Mouse (Mus musculus) 3134 (cell line): ENCODE results near the gene Kcnma1.

Experiments used
- DNase-seq: peaks from one replicate; pipeline ENCODE4 v3.0.0-alpha.2; 2011; ENCODE audit warnings: low spot score; ENCODE audit not compliant: insufficient read length; ENCODE audit errors: extremely low read depth

The Kcnma1 gene

GRCm38 (mm10) chr14:24014391-24014790 lies at the start of gene Kcnma1:
Gene Kcnma1 (minus strand): TSS chr14:24014491.
- no peak for DNase-seq

GRCm38 (mm10) chr14:24059747-24060146 lies 45.5 kb upstream of the Kcnma1 start:
- DNase-seq, result no peak

- DNase-seq, result no peak
Observed at GRCm38 (mm10) chr14:24059287-24059686, 45.0 kb upstream of the Kcnma1 start.

- DNase-seq, result no peak
Observed at GRCm38 (mm10) chr14:24051821-24052220, 37.5 kb upstream of the Kcnma1 start.

- no peak for DNase-seq
Observed at GRCm38 (mm10) chr14:24036609-24037008, 22.3 kb upstream of the Kcnma1 start.

- DNase-seq, result no peak
Observed at GRCm38 (mm10) chr14:24036208-24036535, 21.9 kb upstream of the Kcnma1 start.

- DNase-seq, result no peak
Observed at GRCm38 (mm10) chr14:24035486-24036207, 21.4 kb upstream of the Kcnma1 start.

GRCm38 (mm10) chr14:24032876-24033389 lies 18.6 kb upstream of the Kcnma1 start:
- no peak for DNase-seq

GRCm38 (mm10) chr14:24032201-24032600 lies 17.9 kb upstream of the Kcnma1 start:
- no peak for DNase-seq

- DNase-seq, result no peak
Observed at GRCm38 (mm10) chr14:24020718-24021117, 6.4 kb upstream of the Kcnma1 start.

GRCm38 (mm10) chr14:24009978-24010377 lies 4.3 kb downstream of the Kcnma1 start:
- no peak for DNase-seq

- no peak for DNase-seq
Observed at GRCm38 (mm10) chr14:24008252-24008651, 6.0 kb downstream of the Kcnma1 start.

GRCm38 (mm10) chr14:24006276-24006675 lies 8.0 kb downstream of the Kcnma1 start:
- DNase-seq, result no peak

GRCm38 (mm10) chr14:24004471-24005271 lies 9.6 kb downstream of the Kcnma1 start:
- no peak for DNase-seq

GRCm38 (mm10) chr14:24003450-24004381 lies 10.6 kb downstream of the Kcnma1 start:
- no peak for DNase-seq

GRCm38 (mm10) chr14:24002647-24003046 lies 11.6 kb downstream of the Kcnma1 start:
- no peak for DNase-seq

GRCm38 (mm10) chr14:23997912-23998311 lies 16.4 kb downstream of the Kcnma1 start:
- DNase-seq, result no peak

GRCm38 (mm10) chr14:23995831-23996230 lies 18.5 kb downstream of the Kcnma1 start:
- DNase-seq, result no peak

- DNase-seq, result no peak
Observed at GRCm38 (mm10) chr14:23990871-23991270, 23.4 kb downstream of the Kcnma1 start.

GRCm38 (mm10) chr14:23989696-23990095 lies 24.6 kb downstream of the Kcnma1 start:
- DNase-seq, result no peak

GRCm38 (mm10) chr14:23982205-23982604 lies 32.1 kb downstream of the Kcnma1 start:
- no peak for DNase-seq
